Mouse (Mus musculus): ENCODE data around the gene Dnttip2. TPM values are rescaled to one million over a fixed set of nuclear protein-coding genes. Genes with fewer than 3 reads are reported as not detected.

Gene Dnttip2
- polyA plus RNA-seq, 1 experiment from 2014 or later, result 78.3 TPM

DNA sequence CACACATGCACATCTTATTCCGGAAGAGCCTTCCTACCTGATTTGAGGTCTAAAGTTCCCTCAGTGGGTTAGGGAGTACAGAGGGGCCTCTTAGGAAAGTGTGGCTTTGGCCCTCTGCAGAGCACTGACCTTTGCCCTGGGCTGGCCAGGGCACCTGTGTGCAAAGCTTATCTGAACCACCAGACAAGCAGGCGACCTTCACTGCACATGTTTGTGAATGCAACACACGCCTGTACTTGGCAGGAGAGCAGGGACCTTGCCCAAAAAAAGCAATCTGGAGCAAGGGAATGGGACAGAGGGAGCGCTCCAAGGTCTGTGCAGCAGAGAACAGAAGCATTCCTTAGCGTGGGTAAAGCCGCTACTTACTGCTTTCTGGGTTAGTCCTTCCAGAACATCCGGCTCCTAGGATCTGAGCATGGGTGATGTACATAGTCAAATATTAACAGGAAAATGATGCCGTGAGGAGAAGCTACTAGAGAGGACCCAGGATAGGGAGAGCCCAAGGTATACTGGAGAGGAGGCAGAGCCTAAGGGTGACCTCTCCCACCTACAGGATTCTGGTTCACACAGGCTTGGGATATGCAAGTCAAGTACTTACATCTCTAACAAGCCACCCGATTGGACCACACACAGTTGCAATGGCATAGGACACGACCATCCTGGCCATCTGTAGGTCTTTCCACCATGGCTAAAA is 38.9 kb downstream of the Dnttip2 start:
- peak; percentile 15; the same call in 1 of the 2 replicates for ATAC-seq (ENCODE audit: low FRiP score, low read depth)

GRCm38 (mm10) chr3:122313936-122314335 is 39.7 kb downstream of the Dnttip2 start:
- Histone ChIP-seq H3K27ac (no peak overlapping the region), H3K9ac (no peak overlapping the region), H3K27me3 (0 out of 2 replicates have a peak, but pooled peaks cover 3% of the 10 kb centered on the region), H3K4me2 (replicated peaks) (no peak overlapping the region), H3K36me3 (no peaks in the 10 kb centered on the region), H3K9me3 (no peaks in the 10 kb centered on the region), H3K4me3 (no peak overlapping the region), H3K4me1 (peaks cover 12% of the 10 kb centered on the region)
- WGBS, result 60% methylated on average over 7 of the region's 7 CpGs
- no peak for ATAC-seq (ENCODE audit: low FRiP score, low read depth)

More for the DNA sequence above, 38.9 kb downstream of the Dnttip2 start:
- WGBS, result 77% methylated on average over 10 of the region's 10 CpGs
- no peak overlapping the region for H3K4me3 ChIP-seq
- no peak overlapping the region for H3K9ac ChIP-seq
- H3K9me3 ChIP-seq, result no peaks in the 10 kb centered on the region
- H3K36me3 ChIP-seq, result no peaks in the 10 kb centered on the region
- 0 out of 2 replicates have a peak, but pooled peaks cover 3% of the 10 kb centered on the region for H3K27me3 ChIP-seq
- H3K4me1 ChIP-seq, result peaks cover 12% of the 10 kb centered on the region
- no peak overlapping the region for H3K27ac ChIP-seq
- no peak overlapping the region for H3K4me2 ChIP-seq (replicated peaks)

GRCm38 (mm10) chr3:122316621-122317020 is 42.4 kb downstream of the Dnttip2 start:
- H3K27me3 ChIP-seq, result 0 out of 2 replicates have a peak, but pooled peaks cover 3% of the 10 kb centered on the region
- H3K27ac ChIP-seq, result no peak overlapping the region
- H3K9ac ChIP-seq, result no peak overlapping the region
- H3K9me3 ChIP-seq, result no peaks in the 10 kb centered on the region
- no peak overlapping the region for H3K4me3 ChIP-seq
- WGBS, result 22% methylated on average over 11 of the region's 11 CpGs
- ATAC-seq (ENCODE audit: low FRiP score, low read depth), result no peak
- H3K36me3 ChIP-seq, result no peaks in the 10 kb centered on the region
- peaks cover 13% of the 10 kb centered on the region for H3K4me1 ChIP-seq
- H3K4me2 ChIP-seq (replicated peaks), result peak overlapping the region; percentile 34

DNA sequence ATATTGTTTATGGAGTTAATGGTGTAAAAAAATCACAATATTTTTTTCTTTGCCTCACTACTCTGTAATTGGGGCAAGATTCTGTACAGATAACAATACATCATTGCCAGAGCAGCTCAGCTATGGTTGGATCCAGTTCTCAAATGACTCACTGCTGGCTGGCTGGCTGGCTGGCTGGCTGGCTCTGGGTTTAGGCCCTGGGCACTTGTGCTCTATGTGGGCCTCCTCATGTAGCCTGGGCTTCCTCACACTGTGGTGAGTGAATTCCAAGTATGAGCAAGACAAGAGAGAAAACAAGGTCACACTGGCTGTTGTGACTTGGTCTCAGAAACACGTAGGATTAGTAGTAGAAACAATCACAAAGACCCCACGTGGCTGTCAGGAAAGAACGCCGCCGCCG is 43.2 kb downstream of the Dnttip2 start:
- no peak for ATAC-seq (ENCODE audit: low FRiP score, low read depth)
- no peak overlapping the region for H3K4me2 ChIP-seq (replicated peaks)
- peaks cover 20% of the 10 kb centered on the region for H3K4me1 ChIP-seq
- H3K9ac ChIP-seq, result no peak overlapping the region
- H3K27ac ChIP-seq, result no peak overlapping the region
- no peak overlapping the region for H3K4me3 ChIP-seq
- H3K27me3 ChIP-seq, result 0 out of 2 replicates have a peak, but pooled peaks cover 3% of the 10 kb centered on the region
- H3K9me3 ChIP-seq, result no peaks in the 10 kb centered on the region
- 88% methylated on average over 6 of the region's 6 CpGs for WGBS
- no peaks in the 10 kb centered on the region for H3K36me3 ChIP-seq

GRCm38 (mm10) chr3:122322226-122322625 is 48.0 kb downstream of the Dnttip2 start:
- Histone ChIP-seq H3K9me3 (no peaks in the 10 kb centered on the region), H3K4me1 (peaks cover 14% of the 10 kb centered on the region), H3K36me3 (no peaks in the 10 kb centered on the region), H3K27ac (no peak overlapping the region), H3K9ac (no peak overlapping the region), H3K27me3 (no peaks in the 10 kb centered on the region), H3K4me3 (no peak overlapping the region), H3K4me2 (replicated peaks) (peak overlapping the region; percentile 5)
- peak; percentile 26 for ATAC-seq (ENCODE audit: low FRiP score, low read depth)
- WGBS, result 27% methylated on average over 9 of the region's 9 CpGs

GRCm38 (mm10) chr3:122323841-122324240 is 49.7 kb downstream of the Dnttip2 start:
- no peak for ATAC-seq (ENCODE audit: low FRiP score, low read depth)
- Histone ChIP-seq H3K27ac (no peak overlapping the region), H3K36me3 (no peaks in the 10 kb centered on the region), H3K4me3 (no peak overlapping the region), H3K9me3 (no peaks in the 10 kb centered on the region), H3K4me2 (replicated peaks) (no peak overlapping the region), H3K27me3 (no peaks in the 10 kb centered on the region), H3K4me1 (peaks cover 12% of the 10 kb centered on the region), H3K9ac (no peak overlapping the region)
- WGBS, result 84% methylated on average over 6 of the region's 6 CpGs

- H3K27ac ChIP-seq, result no peak overlapping the region
- no peak overlapping the region for H3K4me2 ChIP-seq (replicated peaks)
- 80% methylated on average over 3 of the region's 3 CpGs for WGBS
Observed at GRCm38 (mm10) chr3:122324528-122324927, 50.3 kb downstream of the Dnttip2 start.

DNA sequence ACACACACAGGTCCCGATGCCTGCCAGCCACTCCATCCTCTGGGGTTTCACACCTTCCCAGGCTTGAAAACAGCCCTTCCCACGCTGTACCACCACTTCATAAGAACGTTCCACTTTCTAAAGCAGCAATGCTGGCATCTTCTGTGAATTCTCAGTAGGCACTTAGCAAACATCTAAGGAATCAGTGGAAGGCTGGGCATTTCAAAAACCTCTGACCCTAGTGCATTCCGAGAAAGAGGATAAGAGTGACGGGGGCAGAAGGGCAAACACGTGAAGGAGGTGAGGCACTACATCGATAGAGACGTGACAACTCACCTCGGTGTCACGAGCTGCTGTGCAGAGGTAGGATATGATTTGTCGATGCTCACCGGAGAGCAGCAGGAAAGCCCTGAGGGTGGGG is 56.3 kb downstream of the Dnttip2 start:
- H3K36me3 ChIP-seq, result no peaks in the 10 kb centered on the region
- H3K4me2 ChIP-seq (replicated peaks), result no peak overlapping the region
- H3K27me3 ChIP-seq, result peaks cover 6% of the 10 kb centered on the region; the same call in 1 of the 2 replicates
- ATAC-seq (ENCODE audit: low FRiP score, low read depth), result no peak
- WGBS, result 70% methylated on average over 12 of the region's 12 CpGs
- no peak overlapping the region for H3K4me3 ChIP-seq
- no peak overlapping the region for H3K27ac ChIP-seq
- H3K4me1 ChIP-seq, result peaks cover 22% of the 10 kb centered on the region
- no peak overlapping the region for H3K9ac ChIP-seq
- H3K9me3 ChIP-seq, result no peaks in the 10 kb centered on the region

More at GRCm38 (mm10) chr3:122324528-122324927, 50.3 kb downstream of the Dnttip2 start:
- no peak overlapping the region for H3K9ac ChIP-seq
- no peaks in the 10 kb centered on the region for H3K36me3 ChIP-seq
- H3K9me3 ChIP-seq, result no peaks in the 10 kb centered on the region
- no peak overlapping the region for H3K4me3 ChIP-seq
- H3K4me1 ChIP-seq, result peaks cover 12% of the 10 kb centered on the region
- ATAC-seq (ENCODE audit: low FRiP score, low read depth), result no peak
- H3K27me3 ChIP-seq, result no peaks in the 10 kb centered on the region

DNA sequence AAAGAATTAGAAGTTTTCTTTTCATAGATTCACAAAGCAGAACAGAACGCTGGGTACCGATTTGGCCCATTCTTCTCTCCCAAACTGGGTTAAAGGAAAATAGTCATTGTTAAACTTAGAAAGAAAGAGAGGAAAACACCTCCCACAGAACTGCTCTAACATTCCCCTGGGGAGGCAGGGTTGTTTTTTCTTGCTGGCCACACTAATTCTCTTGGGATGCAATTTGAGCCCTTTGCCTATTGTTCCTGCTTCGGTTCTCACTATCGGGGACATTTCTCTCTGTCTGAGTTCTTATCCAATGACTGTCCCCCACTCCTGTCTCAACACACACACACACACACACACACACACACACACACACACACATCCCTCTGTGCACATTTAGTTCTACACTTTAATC is 59.3 kb downstream of the Dnttip2 start:
- no peak overlapping the region for H3K27ac ChIP-seq
- 49% methylated on average over 4 of the region's 4 CpGs for WGBS
- no peak for ATAC-seq (ENCODE audit: low FRiP score, low read depth)
- H3K36me3 ChIP-seq, result no peaks in the 10 kb centered on the region
- peaks cover 32% of the 10 kb centered on the region for H3K4me1 ChIP-seq
- H3K9me3 ChIP-seq, result no peaks in the 10 kb centered on the region
- H3K9ac ChIP-seq, result no peak overlapping the region
- H3K27me3 ChIP-seq, result peaks cover 6% of the 10 kb centered on the region; the same call in 1 of the 2 replicates
- peak overlapping the region; percentile 9; the same call in 1 of the 2 replicates for H3K4me2 ChIP-seq (replicated peaks)
- no peak overlapping the region for H3K4me3 ChIP-seq

GRCm38 (mm10) chr3:122333902-122334301 is 59.7 kb downstream of the Dnttip2 start:
- no peak overlapping the region; the same call in 1 of the 2 replicates for H3K27ac ChIP-seq
- H3K27me3 ChIP-seq, result peaks cover 6% of the 10 kb centered on the region; the same call in 1 of the 2 replicates
- no peaks in the 10 kb centered on the region for H3K36me3 ChIP-seq
- WGBS, result 19% methylated on average over 7 of the region's 7 CpGs
- peak overlapping the region; percentile 9; the same call in 1 of the 2 replicates for H3K4me2 ChIP-seq (replicated peaks)
- H3K4me1 ChIP-seq, result peaks cover 36% of the 10 kb centered on the region
- peak; percentile 35; the same call in 1 of the 2 replicates for ATAC-seq (ENCODE audit: low FRiP score, low read depth)
- H3K4me3 ChIP-seq, result no peak overlapping the region
- no peak overlapping the region for H3K9ac ChIP-seq
- H3K9me3 ChIP-seq, result no peaks in the 10 kb centered on the region

GRCm38 (mm10) chr3:122334375-122334774 is 60.2 kb downstream of the Dnttip2 start:
- H3K9ac ChIP-seq, result no peak overlapping the region
- H3K36me3 ChIP-seq, result no peaks in the 10 kb centered on the region
- H3K27ac ChIP-seq, result no peak overlapping the region; the same call in 1 of the 2 replicates
- 25% methylated on average over 7 of the region's 7 CpGs for WGBS
- H3K4me1 ChIP-seq, result peaks cover 41% of the 10 kb centered on the region
- no peak overlapping the region for H3K4me3 ChIP-seq
- H3K4me2 ChIP-seq (replicated peaks), result no peak overlapping the region
- H3K27me3 ChIP-seq, result peaks cover 6% of the 10 kb centered on the region; the same call in 1 of the 2 replicates
- ATAC-seq (ENCODE audit: low FRiP score, low read depth), result peak; percentile 26; the same call in 1 of the 2 replicates
- H3K9me3 ChIP-seq, result no peaks in the 10 kb centered on the region

All from limb, embryonic 13.5 days (tissue).